Mouse (Mus musculus) gastrocnemius, postnatal 14 days (tissue): ENCODE measurements around the gene Mecom. TPM values are rescaled to one million over a fixed set of nuclear protein-coding genes. Genes with fewer than 3 reads are reported as not detected.
"Not testable (repeated sequence)": the region's sequence is repeated elsewhere in the genome, so short reads cannot be mapped to it uniquely, and the experiment has no call there.

Experiments used
- DNase-seq: peaks from one replicate; pipeline ENCODE4 v3.0.0; 2021; ENCODE audit warnings: mixed read lengths
- intact Hi-C: fragments of 180-260 bp; cut with DNase I; formaldehyde crosslinking; loops from one replicate; pipeline ENCODE4 v1.15.1; 2025; ENCODE audit warnings: low total_unique reads
- total RNA-seq, 2 experiments: library from RNA; stranded (reverse); gene quantifications; 2 replicates each; pipeline ENCODE4 v1.2.3; 2021

The Mecom gene
- total RNA-seq, 2 experiments from 2014 or later, result 9.8 to 12.2 TPM

DNA sequence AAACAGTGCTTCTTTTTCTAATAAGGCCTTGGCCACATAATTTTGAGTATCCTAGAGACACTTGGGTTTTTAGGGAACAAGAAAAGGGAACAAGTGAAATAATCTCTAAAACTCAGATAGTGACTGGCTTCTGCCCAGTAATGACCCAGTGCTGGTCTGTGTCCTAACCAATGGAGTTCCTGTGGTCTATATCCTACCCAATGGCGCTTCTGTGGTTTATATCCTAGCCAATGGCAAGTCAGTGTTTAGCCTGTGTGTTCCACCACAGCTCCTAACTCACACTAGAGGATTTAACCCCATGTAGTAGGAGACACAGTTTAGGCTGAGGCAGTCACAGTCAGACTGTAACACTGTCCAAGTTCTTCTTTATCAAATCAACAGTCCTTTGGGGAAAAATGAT lies 313.8 kb downstream of the Mecom start:
- intact Hi-C loops, result no loop called here
- no peak for DNase-seq

- intact Hi-C loops, result no loop called here
- DNase-seq, result no peak
Measured at GRCm38 (mm10) chr3:30227964-30228670, 319.7 kb downstream of the Mecom start.

DNA sequence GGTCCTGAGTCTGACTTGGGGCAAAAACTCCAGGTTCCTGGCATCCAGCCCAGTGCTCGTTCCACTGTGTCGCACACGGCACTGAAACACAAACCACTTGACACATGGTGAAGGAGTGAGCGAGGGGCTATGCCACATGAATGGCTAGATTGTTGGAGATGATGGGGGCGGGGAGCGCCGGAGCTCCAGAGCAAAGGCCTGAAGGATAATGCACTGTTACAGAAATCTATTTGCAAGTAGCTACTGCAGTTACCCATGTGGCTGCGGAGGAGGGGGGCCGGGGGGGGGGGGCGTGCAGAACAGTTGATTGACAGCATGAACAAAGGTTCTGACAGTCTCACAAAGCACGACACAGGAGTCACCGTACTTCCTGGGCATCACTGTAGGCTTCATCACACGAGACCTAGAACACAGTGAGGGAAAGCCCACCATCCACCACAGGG lies 320.9 kb downstream of the Mecom start:
- intact Hi-C loops, result no loop called here

GRCm38 (mm10) chr3:30225200-30225599 lies 322.6 kb downstream of the Mecom start:
- intact Hi-C loops, DNase-seq: not testable (repeated sequence)

More for the DNA sequence above, 320.9 kb downstream of the Mecom start:
- no peak for DNase-seq

- intact Hi-C loops, result no loop called here
- DNase-seq, result no peak
Measured at GRCm38 (mm10) chr3:30220701-30221412, 327.0 kb downstream of the Mecom start.

DNA sequence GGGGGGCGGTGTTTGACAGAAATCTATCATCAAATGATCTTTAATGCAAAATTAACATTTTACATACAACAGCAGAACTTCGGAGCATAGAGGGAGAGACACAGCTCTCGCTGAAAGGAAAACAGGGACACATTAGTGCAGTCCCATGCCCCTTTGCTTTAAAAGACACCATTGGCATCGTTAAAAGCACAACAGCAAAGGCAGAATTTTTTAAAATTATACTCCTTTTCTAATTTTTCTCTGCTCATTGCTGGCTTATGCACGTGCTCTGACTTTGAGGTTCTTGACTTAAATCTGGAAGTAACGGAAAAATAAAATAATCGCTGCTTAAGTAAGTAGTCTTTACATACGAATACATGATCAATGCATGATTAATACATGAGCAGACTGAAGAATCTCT lies 327.9 kb downstream of the Mecom start:
- no peak for DNase-seq
- intact Hi-C loops, result no loop called here

- intact Hi-C loops, result no loop called here
- DNase-seq, result no peak
Measured at GRCm38 (mm10) chr3:30219190-30219884, 328.5 kb downstream of the Mecom start.

DNA sequence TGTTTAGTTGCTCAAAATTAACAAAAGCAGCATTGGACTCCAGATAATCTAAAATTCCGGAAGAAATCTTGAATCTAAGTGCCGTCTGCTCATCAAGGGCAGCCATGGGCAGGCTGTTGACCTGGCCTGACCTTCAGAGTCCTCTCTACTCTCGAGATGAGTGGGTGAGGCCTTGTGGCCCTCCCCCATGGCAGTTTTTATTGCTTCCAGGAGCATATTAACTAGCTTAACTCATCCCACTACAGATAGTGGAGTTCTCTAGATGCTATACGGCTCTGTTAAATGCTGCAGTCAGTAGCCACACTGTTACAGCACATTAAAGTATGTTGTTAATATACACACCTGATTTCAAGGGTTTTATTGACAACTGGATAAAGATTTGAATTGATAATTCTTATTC lies 333.2 kb downstream of the Mecom start:
- intact Hi-C loops, result no loop called here
- DNase-seq, result no peak

GRCm38 (mm10) chr3:30213540-30214170 lies 334.2 kb downstream of the Mecom start:
- no peak for DNase-seq
- intact Hi-C loops, result no loop called here

- intact Hi-C loops, result no loop called here
Measured at GRCm38 (mm10) chr3:30212802-30213201, 335.0 kb downstream of the Mecom start.

DNA sequence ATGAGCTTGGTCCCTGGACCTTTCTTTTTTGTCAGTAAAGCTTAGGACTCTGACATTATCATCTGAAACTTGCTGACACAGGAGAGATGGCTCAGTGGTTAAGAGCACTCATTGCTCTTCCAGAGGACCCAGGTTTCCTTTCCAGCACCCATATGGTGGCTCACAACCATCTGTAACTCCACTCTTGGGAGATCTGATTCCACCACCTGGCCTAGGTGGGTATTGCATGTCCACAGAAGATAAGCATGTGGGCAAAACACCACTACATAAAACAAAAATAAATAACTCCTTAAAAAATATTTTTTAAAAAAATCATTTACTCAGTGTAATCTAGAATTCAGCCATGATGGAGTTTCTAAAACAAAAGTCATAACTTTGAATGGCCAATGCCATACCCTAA lies 338.7 kb downstream of the Mecom start:
- DNase-seq, result no peak
- intact Hi-C loops, result no loop called here

More at GRCm38 (mm10) chr3:30212802-30213201, 335.0 kb downstream of the Mecom start:
- no peak for DNase-seq

DNA sequence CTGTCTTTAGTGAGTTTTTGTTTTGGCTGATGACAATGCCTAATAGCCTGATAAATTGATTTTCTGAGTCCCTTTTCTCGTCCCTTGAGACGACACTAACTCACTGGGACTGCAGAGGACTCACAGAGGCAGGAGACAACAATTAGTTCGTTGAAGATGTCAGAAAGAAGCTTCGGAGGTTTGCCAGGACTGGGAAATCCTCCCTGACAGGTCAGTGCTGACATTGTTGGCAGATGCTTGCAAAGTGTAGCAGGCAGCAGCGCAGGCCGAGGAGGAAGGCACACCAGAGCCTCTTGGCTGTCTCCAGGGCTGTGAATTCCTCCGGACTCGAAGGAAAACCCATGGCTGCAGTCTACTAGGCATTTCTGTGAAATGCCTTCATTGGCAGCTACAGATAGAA lies 339.9 kb downstream of the Mecom start:
- intact Hi-C loops, result no loop called here
- no peak for DNase-seq

DNA sequence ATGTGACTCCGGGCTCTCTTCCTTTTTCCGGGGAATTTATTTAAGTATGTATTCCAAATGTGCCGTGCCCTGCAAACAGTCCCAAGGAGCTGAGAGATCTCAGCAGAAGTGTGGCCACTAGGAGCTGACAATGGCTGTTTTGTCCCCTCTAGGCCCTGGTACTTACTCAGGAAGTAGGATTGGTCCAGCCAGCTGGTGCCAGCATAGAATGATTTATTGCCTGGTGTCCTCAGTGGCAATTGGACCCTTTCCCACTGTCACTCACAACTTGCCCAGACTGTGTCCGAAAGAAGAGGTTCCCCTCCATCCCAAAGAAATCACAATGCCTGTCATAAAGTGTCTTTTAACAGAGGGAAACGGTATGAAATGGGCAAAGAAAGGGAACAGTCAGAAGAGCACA lies 340.4 kb downstream of the Mecom start:
- DNase-seq, result no peak

DNA sequence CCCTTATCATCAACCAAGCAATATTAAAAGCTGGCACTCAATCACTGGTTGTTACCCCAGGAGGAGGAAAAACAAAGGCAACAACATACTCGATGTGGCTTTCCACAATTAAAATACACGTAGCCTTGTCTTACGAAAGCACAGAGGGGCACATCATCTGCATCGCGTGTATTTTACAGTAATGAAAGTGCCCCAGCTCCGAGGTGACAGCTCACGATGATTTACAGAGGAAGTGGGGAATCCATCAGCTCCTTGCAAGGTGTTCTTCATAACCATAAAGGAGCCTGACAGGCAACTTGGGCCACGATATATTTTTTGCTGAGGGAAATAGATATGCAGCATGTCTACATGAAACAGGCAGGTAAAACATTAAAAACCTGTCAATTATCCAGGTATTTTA lies 341.7 kb downstream of the Mecom start:
- intact Hi-C loops, result no loop called here
- DNase-seq, result no peak

More for the DNA sequence above, 340.4 kb downstream of the Mecom start:
- intact Hi-C loops, result no loop called here

DNA sequence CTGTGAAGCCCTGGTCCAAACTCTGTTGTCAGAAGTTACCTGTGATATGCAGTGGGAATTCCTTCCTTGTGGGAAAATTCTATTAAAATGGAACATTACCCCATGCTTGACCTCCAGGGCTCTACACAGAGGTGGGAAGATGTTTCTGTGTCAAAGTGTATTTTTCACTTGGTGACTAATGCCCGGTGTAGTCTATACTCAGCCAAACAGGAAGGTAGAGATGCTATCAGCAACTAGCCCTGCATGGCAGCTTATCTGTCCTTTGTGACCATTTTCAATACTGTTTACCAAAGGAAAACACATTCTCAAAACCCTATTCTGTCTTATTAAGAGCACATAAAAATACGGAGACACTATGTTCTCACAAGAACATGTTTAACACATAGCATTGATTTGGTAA lies 344.0 kb downstream of the Mecom start:
- intact Hi-C loops, result no loop called here

DNA sequence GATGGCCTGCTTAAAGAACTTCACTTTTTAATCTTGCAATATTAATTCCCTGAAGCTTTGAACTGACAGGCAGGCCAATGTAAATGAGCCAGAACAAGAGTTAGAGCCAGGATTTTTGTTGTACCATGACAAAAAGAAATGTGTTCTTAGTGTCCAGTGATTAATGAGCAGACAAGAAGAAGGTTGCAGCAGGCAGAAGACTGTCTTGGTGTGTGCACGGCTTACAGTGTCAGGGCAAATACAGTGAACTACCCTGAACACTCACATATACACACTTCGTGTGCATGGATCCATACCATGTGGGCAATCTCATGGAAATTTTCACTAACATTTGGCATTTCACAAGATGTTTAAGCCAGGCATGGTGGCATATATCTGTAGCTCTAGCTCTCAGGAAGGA lies 349.0 kb downstream of the Mecom start:
- intact Hi-C loops, result no loop called here
- DNase-seq, result no peak

More for the DNA sequence above, 344.0 kb downstream of the Mecom start:
- DNase-seq, result no peak

GRCm38 (mm10) chr3:30198227-30198626 lies 349.6 kb downstream of the Mecom start:
- intact Hi-C loops, result no loop called here
- no peak for DNase-seq

DNA sequence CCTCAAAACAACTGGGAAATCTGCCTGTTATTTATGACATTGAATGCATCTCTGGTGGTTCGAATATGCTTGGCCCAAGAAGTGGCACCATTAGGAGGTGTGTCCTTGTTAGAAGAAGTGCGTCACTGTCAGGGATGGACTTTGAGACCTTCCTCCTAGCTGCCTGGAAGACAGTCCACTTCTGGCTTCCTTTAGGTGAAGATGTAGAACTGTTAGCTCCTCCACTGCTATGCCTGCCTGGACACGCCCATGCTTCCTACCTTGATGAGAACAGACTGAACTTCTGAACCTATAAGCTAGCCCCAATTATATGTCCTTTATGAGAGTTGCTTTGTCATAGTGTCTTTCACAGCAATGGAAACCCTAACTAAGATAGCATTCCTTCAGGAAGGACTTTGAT lies 352.6 kb downstream of the Mecom start:
- DNase-seq, result no peak

GRCm38 (mm10) chr3:30192294-30193007 lies 355.4 kb downstream of the Mecom start:
- no peak for DNase-seq
- intact Hi-C loops, result no loop called here

More for the DNA sequence above, 352.6 kb downstream of the Mecom start:
- intact Hi-C loops, result no loop called here
